Mouse (Mus musculus): ENCODE results near the gene Speer4f1. TPM values are rescaled to one million over a fixed set of nuclear protein-coding genes. Genes with fewer than 3 reads are reported as not detected.

Gene Speer4f1
- polyA plus RNA-seq, 1 experiment from 2014 or later: not detected

DNA sequence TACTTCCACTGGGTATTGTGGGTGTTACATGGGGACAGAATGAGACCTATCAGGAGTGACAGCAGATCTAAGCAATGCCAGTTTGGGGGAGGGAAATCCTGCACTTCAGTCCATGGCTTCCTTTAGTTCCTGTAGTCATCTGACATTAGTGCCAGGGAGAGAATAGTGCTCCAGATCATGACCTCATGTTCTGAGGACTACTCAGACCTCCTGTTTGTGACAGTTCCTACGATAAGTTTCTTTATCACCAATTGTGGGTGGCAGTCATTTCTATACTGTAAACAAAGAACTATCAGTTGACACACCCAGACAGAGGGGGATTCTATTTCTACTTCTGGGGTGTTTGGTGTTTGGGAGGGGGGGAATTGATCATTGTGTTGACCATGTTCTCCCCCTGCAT, 578 bp downstream of the Speer4f1 start:
- DNase-seq (ENCODE audit: low spot score) (no peak), ATAC-seq (replicated peaks; ENCODE audit: low FRiP score, low TSS enrichment, low read depth) (no peak)
- H3K27ac ChIP-seq (ENCODE audit: low read depth): no peak overlapping the region
- H3K4me1 ChIP-seq (replicated peaks; ENCODE audit: control insufficient read depth, insufficient read depth, low read length): no peaks in the 10 kb centered on the region
- no peaks in the 10 kb centered on the region for H3K36me3 ChIP-seq (ENCODE audit: control insufficient read depth, insufficient read depth, low read length)
- no peaks in the 10 kb centered on the region for H3K27me3 ChIP-seq (replicated peaks; ENCODE audit: control insufficient read depth, insufficient read depth, low read length)
- WGBS: 61% methylated on average over 1 of the region's 1 CpGs
- no peak overlapping the region for H3K4me3 ChIP-seq (ENCODE audit: low read depth, low read length)
- no peak overlapping the region for H3K9ac ChIP-seq (ENCODE audit: low read length)
- H3K9me3 ChIP-seq (ENCODE audit: control insufficient read depth, low read length): no peaks in the 10 kb centered on the region
- H3K4me2 ChIP-seq (ENCODE audit: low read length): no peak overlapping the region

DNA sequence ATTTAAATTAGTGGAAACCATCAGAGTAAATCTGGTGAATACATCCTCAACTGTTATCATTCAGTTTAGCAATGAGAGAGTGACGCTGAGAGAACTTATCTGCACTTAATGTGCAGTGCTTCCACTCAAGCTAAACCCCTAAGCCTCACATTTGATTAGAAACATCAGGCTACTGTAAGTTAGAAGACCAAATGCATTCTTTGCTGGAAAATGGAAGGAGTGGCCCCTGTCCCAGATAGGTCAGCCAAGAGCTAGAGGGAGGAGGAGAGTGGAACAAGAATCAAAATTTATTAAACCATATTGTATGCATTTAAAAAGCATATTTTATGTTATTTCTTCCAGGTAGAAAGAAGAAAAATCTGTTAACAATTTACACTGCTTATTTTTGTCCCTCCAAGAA, 14.0 kb downstream of the Speer4f1 start:
- no peak for ATAC-seq (replicated peaks; ENCODE audit: low FRiP score, low TSS enrichment, low read depth)
- Histone ChIP-seq H3K9me3 (ENCODE audit: control insufficient read depth, low read length) (no peaks in the 10 kb centered on the region), H3K4me3 (ENCODE audit: low read depth, low read length) (no peak overlapping the region), H3K4me1 (replicated peaks; ENCODE audit: control insufficient read depth, insufficient read depth, low read length) (no peaks in the 10 kb centered on the region), H3K27me3 (replicated peaks; ENCODE audit: control insufficient read depth, insufficient read depth, low read length) (no peaks in the 10 kb centered on the region), H3K36me3 (ENCODE audit: control insufficient read depth, insufficient read depth, low read length) (no peaks in the 10 kb centered on the region), H3K4me2 (ENCODE audit: low read length) (no peak overlapping the region), H3K27ac (ENCODE audit: low read depth) (no peak overlapping the region), H3K9ac (ENCODE audit: low read length) (no peak overlapping the region)
- no peak for DNase-seq (ENCODE audit: low spot score)
- WGBS: 68% methylated on average over 1 of the region's 1 CpGs

DNA sequence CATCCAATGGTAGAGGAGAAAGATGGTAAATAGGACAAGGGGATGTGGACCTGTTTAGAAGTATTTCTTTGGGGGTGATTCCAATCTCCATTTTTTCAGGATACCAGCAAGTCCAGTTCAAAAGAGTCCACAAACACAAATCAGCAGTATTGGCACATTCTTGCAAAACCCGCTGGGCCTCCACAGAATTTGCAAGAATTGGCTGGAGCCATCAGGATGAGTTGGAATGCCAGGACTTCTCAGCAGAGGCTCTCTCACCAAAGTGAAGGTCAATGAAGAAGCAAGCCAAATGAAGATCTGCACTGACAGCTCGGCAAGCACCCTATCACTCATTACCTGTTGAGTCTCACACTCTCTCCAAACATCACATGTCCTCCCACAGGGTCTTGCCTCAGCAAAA, 19.7 kb downstream of the Speer4f1 start:
- Histone ChIP-seq H3K9ac (ENCODE audit: low read length) (no peak overlapping the region), H3K4me3 (ENCODE audit: low read depth, low read length) (no peak overlapping the region), H3K9me3 (ENCODE audit: control insufficient read depth, low read length) (no peaks in the 10 kb centered on the region), H3K27me3 (replicated peaks; ENCODE audit: control insufficient read depth, insufficient read depth, low read length) (no peaks in the 10 kb centered on the region), H3K27ac (ENCODE audit: low read depth) (no peak overlapping the region), H3K4me1 (replicated peaks; ENCODE audit: control insufficient read depth, insufficient read depth, low read length) (no peaks in the 10 kb centered on the region), H3K4me2 (ENCODE audit: low read length) (no peak overlapping the region), H3K36me3 (ENCODE audit: control insufficient read depth, insufficient read depth, low read length) (no peaks in the 10 kb centered on the region)
- no peak for ATAC-seq (replicated peaks; ENCODE audit: low FRiP score, low TSS enrichment, low read depth)
- 85% methylated on average over 2 of the region's 2 CpGs for WGBS
- no peak for DNase-seq (ENCODE audit: low spot score)

DNA sequence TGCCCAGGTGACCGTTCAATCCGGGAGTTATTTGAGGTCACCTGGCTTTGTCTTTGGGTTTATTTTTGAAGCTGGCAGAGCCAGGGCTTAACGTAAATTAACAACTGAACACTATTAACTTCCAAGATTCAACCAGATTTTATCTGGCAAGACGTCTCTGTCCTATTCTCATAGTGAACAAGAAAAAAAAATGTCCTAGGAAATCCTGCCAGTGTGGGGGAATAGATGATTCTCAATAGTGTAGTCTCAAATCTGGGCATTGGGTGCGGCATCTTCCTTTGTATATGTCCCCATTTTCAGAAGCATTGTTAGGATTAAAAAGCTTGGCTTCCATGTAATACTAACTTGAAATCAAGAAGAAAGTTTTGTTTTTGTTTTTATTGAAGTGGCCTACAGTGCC, 20.8 kb downstream of the Speer4f1 start:
- no peaks in the 10 kb centered on the region for H3K9me3 ChIP-seq (ENCODE audit: control insufficient read depth, low read length)

DNA sequence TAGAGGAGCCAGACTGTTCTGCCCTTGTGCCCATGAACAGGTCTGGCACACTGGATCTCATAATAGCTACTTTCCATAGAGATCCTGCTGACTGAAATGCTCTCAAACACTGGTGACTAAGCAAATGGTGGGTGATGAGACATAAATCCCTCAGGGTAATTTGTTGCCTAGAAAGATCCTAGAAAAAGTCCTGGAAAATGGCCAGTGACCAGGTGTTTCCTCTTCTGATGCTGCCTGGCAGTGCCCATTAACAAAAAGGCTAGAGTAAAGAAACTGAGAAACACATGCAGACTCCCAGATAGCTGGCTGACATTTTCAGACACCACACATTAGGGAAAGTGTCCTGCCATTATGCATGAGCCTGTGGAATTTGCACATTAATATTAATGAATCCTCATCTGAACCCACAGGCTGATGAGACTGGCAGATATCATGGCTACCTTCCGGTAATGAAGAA, 24.0 kb downstream of the Speer4f1 start:
- H3K4me1 ChIP-seq (replicated peaks; ENCODE audit: control insufficient read depth, insufficient read depth, low read length): no peaks in the 10 kb centered on the region
- DNase-seq (ENCODE audit: low spot score) (no peak), ATAC-seq (replicated peaks; ENCODE audit: low FRiP score, low TSS enrichment, low read depth) (no peak)
- no peaks in the 10 kb centered on the region for H3K9me3 ChIP-seq (ENCODE audit: control insufficient read depth, low read length)
- no peaks in the 10 kb centered on the region for H3K27me3 ChIP-seq (replicated peaks; ENCODE audit: control insufficient read depth, insufficient read depth, low read length)
- H3K36me3 ChIP-seq (ENCODE audit: control insufficient read depth, insufficient read depth, low read length): no peaks in the 10 kb centered on the region
- H3K4me3 ChIP-seq (ENCODE audit: low read depth, low read length): no peak overlapping the region
- 97% methylated on average over 1 of the region's 1 CpGs for WGBS
- no peak overlapping the region for H3K9ac ChIP-seq (ENCODE audit: low read length)
- H3K4me2 ChIP-seq (ENCODE audit: low read length): no peak overlapping the region
- no peak overlapping the region for H3K27ac ChIP-seq (ENCODE audit: low read depth)

More for the DNA sequence above, 20.8 kb downstream of the Speer4f1 start:
- Histone ChIP-seq H3K27ac (ENCODE audit: low read depth) (no peak overlapping the region), H3K4me3 (ENCODE audit: low read depth, low read length) (no peak overlapping the region), H3K27me3 (replicated peaks; ENCODE audit: control insufficient read depth, insufficient read depth, low read length) (no peaks in the 10 kb centered on the region), H3K4me2 (ENCODE audit: low read length) (no peak overlapping the region), H3K9ac (ENCODE audit: low read length) (no peak overlapping the region), H3K36me3 (ENCODE audit: control insufficient read depth, insufficient read depth, low read length) (no peaks in the 10 kb centered on the region), H3K4me1 (replicated peaks; ENCODE audit: control insufficient read depth, insufficient read depth, low read length) (no peaks in the 10 kb centered on the region)
- no peak for ATAC-seq (replicated peaks; ENCODE audit: low FRiP score, low TSS enrichment, low read depth)
- DNase-seq (ENCODE audit: low spot score): no peak
- WGBS: 81% methylated on average over 5 of the region's 5 CpGs

DNA sequence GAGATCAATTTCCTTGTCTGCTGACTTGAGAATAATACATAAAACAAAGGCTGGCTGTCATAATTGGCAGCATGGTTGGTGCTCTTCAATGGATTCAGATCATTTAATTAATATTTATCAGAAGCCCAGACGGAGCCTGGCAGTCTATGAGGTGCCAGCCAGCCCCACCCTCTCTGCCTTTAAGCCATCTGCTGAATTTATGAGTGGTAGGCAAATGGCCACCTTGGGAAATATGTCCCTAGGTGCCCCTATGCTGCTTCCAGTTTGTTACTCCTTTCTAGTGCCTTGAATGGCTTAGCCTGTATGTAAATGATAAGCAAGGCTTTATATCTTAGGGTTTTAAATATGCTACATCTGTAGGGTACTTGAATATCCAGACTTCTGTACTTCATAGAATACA, 25.0 kb downstream of the Speer4f1 start:
- Histone ChIP-seq H3K4me1 (replicated peaks; ENCODE audit: control insufficient read depth, insufficient read depth, low read length) (no peaks in the 10 kb centered on the region), H3K36me3 (ENCODE audit: control insufficient read depth, insufficient read depth, low read length) (no peaks in the 10 kb centered on the region), H3K9ac (ENCODE audit: low read length) (no peak overlapping the region), H3K27me3 (replicated peaks; ENCODE audit: control insufficient read depth, insufficient read depth, low read length) (no peaks in the 10 kb centered on the region), H3K4me2 (ENCODE audit: low read length) (no peak overlapping the region), H3K27ac (ENCODE audit: low read depth) (no peak overlapping the region), H3K4me3 (ENCODE audit: low read depth, low read length) (no peak overlapping the region), H3K9me3 (ENCODE audit: control insufficient read depth, low read length) (no peaks in the 10 kb centered on the region)
- no peak for DNase-seq (ENCODE audit: low spot score)
- no peak for ATAC-seq (replicated peaks; ENCODE audit: low FRiP score, low TSS enrichment, low read depth)
- WGBS: 76% methylated on average over 1 of the region's 1 CpGs

DNA sequence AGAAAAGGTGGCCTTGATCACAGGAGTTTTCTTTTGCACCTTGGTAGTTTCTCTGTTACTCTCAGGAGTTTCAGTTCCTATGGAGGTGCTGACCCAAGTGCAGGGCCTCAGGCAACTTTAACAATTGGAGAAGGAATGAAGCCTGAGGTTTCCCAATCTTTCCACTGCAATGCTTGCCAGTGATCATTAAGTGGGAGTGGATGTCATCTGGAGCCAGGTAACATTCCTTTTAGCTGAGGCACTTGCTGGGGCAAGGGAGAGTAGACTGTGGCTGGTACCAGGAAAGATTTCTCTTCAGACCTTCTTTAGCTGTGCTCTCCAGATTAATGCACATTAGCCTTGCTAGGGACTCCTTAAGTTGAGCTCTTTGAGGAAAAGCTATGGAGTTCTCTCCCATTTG, 29.6 kb downstream of the Speer4f1 start:
- ATAC-seq (replicated peaks; ENCODE audit: low FRiP score, low TSS enrichment, low read depth) (no peak), DNase-seq (ENCODE audit: low spot score) (no peak)
- H3K4me1 ChIP-seq (replicated peaks; ENCODE audit: control insufficient read depth, insufficient read depth, low read length): no peaks in the 10 kb centered on the region
- H3K9me3 ChIP-seq (ENCODE audit: control insufficient read depth, low read length): no peaks in the 10 kb centered on the region
- H3K4me3 ChIP-seq (ENCODE audit: low read depth, low read length): no peak overlapping the region
- H3K27ac ChIP-seq (ENCODE audit: low read depth): no peak overlapping the region
- no peaks in the 10 kb centered on the region for H3K36me3 ChIP-seq (ENCODE audit: control insufficient read depth, insufficient read depth, low read length)
- no peak overlapping the region for H3K4me2 ChIP-seq (ENCODE audit: low read length)
- no peaks in the 10 kb centered on the region for H3K27me3 ChIP-seq (replicated peaks; ENCODE audit: control insufficient read depth, insufficient read depth, low read length)
- H3K9ac ChIP-seq (ENCODE audit: low read length): no peak overlapping the region

DNA sequence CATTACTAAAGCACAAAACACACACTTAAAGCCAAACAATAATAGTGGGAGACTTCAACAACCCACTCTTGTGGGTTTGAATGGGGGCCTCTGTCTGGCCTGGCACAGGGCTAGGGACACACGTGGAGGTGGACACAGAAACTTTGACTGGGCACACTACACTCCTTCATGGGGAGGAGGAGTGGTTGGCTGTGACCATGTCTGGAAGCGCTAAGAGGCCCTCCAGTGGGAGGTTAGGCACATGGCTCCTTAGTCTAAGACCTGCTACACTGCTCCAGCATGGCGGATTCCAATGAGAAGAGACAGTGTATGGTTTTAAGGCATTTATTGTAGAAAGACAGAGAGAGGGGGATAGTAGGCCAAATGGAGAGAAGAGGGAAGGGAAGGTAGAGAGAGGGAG, 32.1 kb downstream of the Speer4f1 start:
- no peak overlapping the region for H3K4me3 ChIP-seq (ENCODE audit: low read depth, low read length)
- 77% methylated on average over 3 of the region's 3 CpGs for WGBS
- H3K4me2 ChIP-seq (ENCODE audit: low read length): no peak overlapping the region
- no peaks in the 10 kb centered on the region for H3K4me1 ChIP-seq (replicated peaks; ENCODE audit: control insufficient read depth, insufficient read depth, low read length)
- ATAC-seq (replicated peaks; ENCODE audit: low FRiP score, low TSS enrichment, low read depth) (no peak), DNase-seq (ENCODE audit: low spot score) (no peak)
- H3K9me3 ChIP-seq (ENCODE audit: control insufficient read depth, low read length): no peaks in the 10 kb centered on the region
- H3K9ac ChIP-seq (ENCODE audit: low read length): no peak overlapping the region
- no peak overlapping the region for H3K27ac ChIP-seq (ENCODE audit: low read depth)
- H3K27me3 ChIP-seq (replicated peaks; ENCODE audit: control insufficient read depth, insufficient read depth, low read length): no peaks in the 10 kb centered on the region
- H3K36me3 ChIP-seq (ENCODE audit: control insufficient read depth, insufficient read depth, low read length): no peaks in the 10 kb centered on the region
